Mouse (Mus musculus): ENCODE data around the gene Zfp536.

Zfp536 gene

GRCm38 (mm10) chr7:37531166-37531565 is 242.3 kb downstream of the Zfp536 start:
- no peak for DNase-seq

- DNase-seq: no peak
Observed at GRCm38 (mm10) chr7:37528311-37528710, 245.1 kb downstream of the Zfp536 start.

GRCm38 (mm10) chr7:37527890-37528289 is 245.6 kb downstream of the Zfp536 start:
- no peak for DNase-seq

GRCm38 (mm10) chr7:37521407-37521806 is 252.0 kb downstream of the Zfp536 start:
- DNase-seq: no peak

GRCm38 (mm10) chr7:37510933-37511675 is 262.3 kb downstream of the Zfp536 start:
- DNase-seq: no peak

GRCm38 (mm10) chr7:37509700-37510099 is 263.7 kb downstream of the Zfp536 start:
- DNase-seq: no peak

- DNase-seq: no peak
Observed at GRCm38 (mm10) chr7:37505548-37505947, 267.9 kb downstream of the Zfp536 start.

- DNase-seq: no peak
Observed at GRCm38 (mm10) chr7:37505096-37505495, 268.3 kb downstream of the Zfp536 start.

GRCm38 (mm10) chr7:37498881-37499280 is 274.6 kb downstream of the Zfp536 start:
- DNase-seq: peak; percentile 18

GRCm38 (mm10) chr7:37496491-37496890 is 276.9 kb downstream of the Zfp536 start:
- no peak for DNase-seq

- peak; percentile 61 for DNase-seq
Observed at GRCm38 (mm10) chr7:37490312-37490711, 283.1 kb downstream of the Zfp536 start.

- DNase-seq: no peak
Observed at GRCm38 (mm10) chr7:37484946-37485345, 288.5 kb downstream of the Zfp536 start.

GRCm38 (mm10) chr7:37482564-37482963 is 290.9 kb downstream of the Zfp536 start:
- peak; percentile 53 for DNase-seq

GRCm38 (mm10) chr7:37481165-37481564 is 292.3 kb downstream of the Zfp536 start:
- DNase-seq: no peak

GRCm38 (mm10) chr7:37477309-37477708 is 296.1 kb downstream of the Zfp536 start:
- no peak for DNase-seq

- no peak for DNase-seq
Observed at GRCm38 (mm10) chr7:37475485-37475884, 298.0 kb downstream of the Zfp536 start.

GRCm38 (mm10) chr7:37474284-37474683 is 299.2 kb downstream of the Zfp536 start:
- DNase-seq: no peak

- DNase-seq: no peak
Observed at GRCm38 (mm10) chr7:37473311-37474084, 299.9 kb downstream of the Zfp536 start.

GRCm38 (mm10) chr7:37471726-37472125 is 301.7 kb downstream of the Zfp536 start:
- DNase-seq: peak; percentile 32

- DNase-seq: no peak
Observed at GRCm38 (mm10) chr7:37466477-37467243, 306.8 kb downstream of the Zfp536 start.

- no peak for DNase-seq
Observed at GRCm38 (mm10) chr7:37464186-37464721, 309.2 kb downstream of the Zfp536 start.

- no peak for DNase-seq
Observed at GRCm38 (mm10) chr7:37447523-37447922, 325.9 kb downstream of the Zfp536 start.

GRCm38 (mm10) chr7:37439912-37440311 is 333.5 kb downstream of the Zfp536 start:
- DNase-seq: no peak

Data from thymus, postnatal 14 days (tissue).